Mouse (Mus musculus) adrenal gland, adult 18-20 months (tissue): ENCODE results near the gene Abcc6. TPM values are rescaled to one million over a fixed set of nuclear protein-coding genes. Genes with fewer than 3 reads are reported as not detected.
"Not testable (repeated sequence)": the region's sequence is repeated elsewhere in the genome, so short reads cannot be mapped to it uniquely, and the experiment has no call there.

Experiments used
- DNase-seq, 2 experiments: peaks; one replicate each; pipeline ENCODE4 v3.0.0; 2021 to 2022; ENCODE audit warnings: low spot score in 2 of 2
- total RNA-seq, 2 experiments: library from RNA; stranded (reverse); gene quantifications; 1 replicate in 1 of 2; 2 replicates in 1 of 2; pipeline ENCODE4 v1.2.3; 2021

Gene Abcc6
- total RNA-seq, 2 experiments from 2014 or later, result 0.10 TPM; not detected in 1

DNA sequence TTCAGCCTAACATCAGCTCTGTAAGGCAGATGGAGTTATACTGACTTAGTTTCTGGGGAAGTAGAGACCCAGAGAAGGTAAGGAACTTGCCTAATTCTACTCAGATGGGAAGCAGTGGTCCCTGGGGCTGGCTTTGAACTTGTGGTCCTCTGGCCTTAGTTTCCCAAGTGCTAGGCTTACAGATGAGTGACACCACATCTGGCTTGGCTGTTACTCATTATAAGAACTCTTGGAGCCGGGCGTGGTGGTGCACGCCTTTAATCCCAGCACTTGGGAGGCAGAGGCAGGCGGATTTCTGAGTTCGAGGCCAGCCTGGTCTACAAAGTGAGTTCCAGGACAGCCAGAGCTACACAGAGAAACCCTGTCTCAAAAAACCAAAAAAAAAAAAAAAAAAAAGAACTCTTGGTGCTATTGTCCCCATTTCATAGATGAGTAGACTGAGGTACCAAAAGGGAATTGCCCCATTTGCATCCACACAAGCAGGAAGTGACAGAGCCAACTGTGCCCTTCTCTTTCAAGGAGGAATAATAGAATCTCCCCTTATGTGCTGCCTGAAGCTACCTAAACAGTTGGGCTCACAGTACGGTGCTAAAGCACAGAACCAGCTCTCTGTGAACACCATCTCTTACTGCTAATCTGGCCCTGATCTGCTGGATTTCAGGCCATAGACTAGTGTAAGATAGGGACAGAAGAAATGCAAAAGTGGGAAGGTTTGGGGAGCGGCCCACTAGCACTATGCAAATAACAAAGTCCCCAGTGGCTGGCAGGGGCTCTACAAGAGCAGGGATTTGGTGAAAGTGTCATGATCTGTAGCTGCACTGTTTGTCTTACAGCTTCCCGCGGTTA, 580 bp downstream of the Abcc6 start:
- no peak for DNase-seq

DNA sequence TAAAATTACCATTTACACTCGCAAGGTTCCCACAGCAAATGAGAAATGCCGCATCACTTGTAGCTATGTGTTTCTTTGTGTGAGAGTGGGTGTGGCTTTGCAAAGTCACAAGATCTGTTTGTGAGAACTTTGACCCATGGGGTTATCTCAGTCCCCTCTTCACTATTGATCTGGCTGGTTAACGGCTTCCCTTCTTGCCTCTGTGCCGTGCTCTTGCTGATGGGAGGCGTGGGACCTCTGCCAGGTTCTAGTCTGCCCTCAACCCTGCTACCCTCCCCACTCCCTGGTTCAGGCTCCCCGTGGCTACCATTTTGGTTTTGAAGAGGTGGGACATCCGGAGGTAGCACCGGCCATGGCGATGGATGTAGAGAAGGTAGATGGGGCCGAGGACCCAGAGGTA, 1.4 kb downstream of the Abcc6 start:
- no peak for DNase-seq

GRCm38 (mm10) chr7:46025436-46025835, 4.7 kb downstream of the Abcc6 start:
- DNase-seq, result no peak

GRCm38 (mm10) chr7:46021951-46022350, 8.2 kb downstream of the Abcc6 start:
- no peak for DNase-seq

- DNase-seq, result no peak
Measured at GRCm38 (mm10) chr7:46019594-46019993, 10.5 kb downstream of the Abcc6 start.

DNA sequence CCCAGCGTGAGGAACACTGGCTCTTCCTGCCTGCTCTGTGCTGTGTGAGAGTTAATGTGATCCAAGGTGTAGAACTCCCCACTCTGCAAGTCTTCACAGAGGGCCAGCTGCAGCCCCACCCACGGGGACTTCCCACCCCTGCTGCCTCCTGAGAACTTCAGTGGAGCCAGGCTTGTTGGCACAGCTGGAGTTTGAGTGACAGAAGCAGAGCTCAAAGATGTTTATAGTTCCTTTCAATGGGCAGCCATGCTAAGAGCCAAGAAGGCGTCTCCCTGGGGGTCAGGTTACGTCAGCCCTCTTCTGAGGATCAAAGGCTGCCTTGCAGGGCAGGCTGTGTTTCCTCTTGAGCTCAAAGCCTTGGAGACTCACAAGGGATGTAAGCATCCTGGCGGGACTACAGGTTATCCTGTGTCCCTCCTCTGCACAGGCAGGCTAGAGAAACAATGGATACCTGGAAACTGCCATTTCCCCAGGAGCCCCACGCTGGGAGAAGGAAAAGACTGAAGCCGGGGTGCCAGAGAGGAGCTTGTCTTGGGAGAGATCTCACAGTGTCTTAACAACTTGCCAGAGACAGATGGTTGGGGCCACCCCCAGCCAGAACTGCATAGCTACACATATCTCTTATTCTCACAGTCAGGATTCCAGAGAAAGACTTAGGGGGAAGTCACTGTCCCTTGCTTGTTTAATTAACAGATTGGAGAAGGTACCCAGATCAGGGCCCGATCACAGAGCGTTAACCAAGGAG, 16.7 kb downstream of the Abcc6 start:
- no peak for DNase-seq

DNA sequence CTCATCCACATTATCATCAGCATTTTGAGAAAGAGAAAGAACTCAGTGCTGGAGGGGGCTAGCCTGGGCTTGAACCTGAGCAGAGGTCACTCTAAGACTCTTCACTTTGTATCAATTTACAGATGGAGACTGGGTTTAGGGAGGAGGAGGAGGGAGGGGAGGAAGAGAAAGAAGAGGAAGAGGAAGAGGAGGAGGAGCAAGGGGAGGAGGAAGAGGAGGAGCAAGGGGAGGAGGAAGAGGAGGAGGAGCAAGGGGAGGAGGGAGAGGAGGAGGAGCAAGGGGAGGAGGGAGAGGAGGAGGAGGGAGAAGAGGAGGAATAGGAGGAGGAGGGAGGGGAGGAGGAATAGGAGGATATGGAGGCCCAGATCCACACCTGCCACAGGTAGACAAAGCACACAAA, 18.0 kb downstream of the Abcc6 start:
- DNase-seq, result no peak

- DNase-seq, result peak; percentile 54 to 59
Measured at GRCm38 (mm10) chr7:46009578-46009977, 20.5 kb downstream of the Abcc6 start.

- DNase-seq, result no peak
Measured at GRCm38 (mm10) chr7:46002748-46003147, 27.4 kb downstream of the Abcc6 start.

DNA sequence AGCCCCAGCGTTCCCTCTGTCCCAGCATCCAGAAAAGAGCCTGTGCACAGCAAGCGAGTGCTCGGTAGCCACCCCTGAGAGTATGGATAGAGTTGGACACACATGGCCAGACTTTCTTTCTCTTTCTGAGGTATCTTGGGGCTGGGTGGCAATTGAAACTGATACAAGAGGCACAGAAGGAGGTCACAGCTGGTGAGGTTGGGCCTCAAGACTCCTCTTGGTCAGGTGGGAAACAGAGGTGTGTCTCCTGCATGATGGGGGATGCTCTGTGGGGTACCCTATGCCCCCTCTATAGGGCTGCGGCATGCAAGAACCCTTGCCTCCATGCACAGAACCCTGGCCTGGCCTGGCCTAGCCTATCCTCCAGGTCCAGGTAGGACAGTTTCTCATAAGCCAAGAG, 29.5 kb downstream of the Abcc6 start:
- no peak for DNase-seq

GRCm38 (mm10) chr7:45992470-45992869, 37.6 kb downstream of the Abcc6 start:
- no peak for DNase-seq

- DNase-seq, result no peak
Measured at GRCm38 (mm10) chr7:45988344-45988743, 41.8 kb downstream of the Abcc6 start.

GRCm38 (mm10) chr7:45986893-45987292, 43.2 kb downstream of the Abcc6 start:
- no peak for DNase-seq

DNA sequence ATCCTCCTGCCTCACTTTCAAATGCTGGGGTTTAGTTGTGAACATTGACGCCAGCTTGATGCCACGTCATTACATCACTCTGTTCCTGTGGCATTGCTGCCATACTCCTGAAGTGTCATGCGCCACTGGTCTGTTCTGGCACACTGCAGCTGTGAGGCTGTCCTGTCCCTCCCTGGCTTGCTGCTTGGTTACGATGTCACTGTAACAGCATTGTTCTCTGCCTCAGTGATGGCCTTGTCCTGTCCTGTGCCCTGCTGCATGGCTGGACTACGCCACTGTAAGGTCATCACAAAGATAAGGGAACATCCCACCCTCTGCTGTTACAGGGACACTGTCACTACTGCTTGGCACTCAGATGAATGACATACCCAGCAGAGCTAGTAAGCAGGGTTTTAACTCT, 48.5 kb downstream of the Abcc6 start:
- no peak for DNase-seq

GRCm38 (mm10) chr7:45974512-45974911, 55.6 kb downstream of the Abcc6 start:
- no peak for DNase-seq

DNA sequence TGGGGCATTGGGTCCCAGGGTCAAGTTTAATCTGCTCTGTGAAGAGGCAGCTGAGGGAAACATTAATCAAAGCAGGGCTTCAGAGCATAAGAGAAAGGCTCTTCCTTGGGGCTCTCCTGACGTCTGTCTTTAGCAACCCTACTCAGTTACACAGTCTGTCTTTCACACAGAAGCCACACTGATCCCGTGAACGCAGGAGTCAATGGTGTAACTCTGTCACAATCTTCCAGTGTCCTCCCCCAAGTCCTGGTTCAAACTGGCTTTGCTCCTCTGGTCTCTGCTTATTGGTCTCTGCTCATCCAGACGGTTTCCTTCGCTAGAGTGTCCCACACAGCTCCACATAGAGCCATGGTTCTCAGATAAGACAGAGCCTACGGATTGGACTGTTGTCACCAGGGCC, 56.0 kb downstream of the Abcc6 start:
- DNase-seq, result no peak

- DNase-seq, result no peak
Measured at GRCm38 (mm10) chr7:45973271-45973687, 56.8 kb downstream of the Abcc6 start.

- no peak for DNase-seq
Measured at GRCm38 (mm10) chr7:45971831-45972723, 58.0 kb downstream of the Abcc6 start.

DNA sequence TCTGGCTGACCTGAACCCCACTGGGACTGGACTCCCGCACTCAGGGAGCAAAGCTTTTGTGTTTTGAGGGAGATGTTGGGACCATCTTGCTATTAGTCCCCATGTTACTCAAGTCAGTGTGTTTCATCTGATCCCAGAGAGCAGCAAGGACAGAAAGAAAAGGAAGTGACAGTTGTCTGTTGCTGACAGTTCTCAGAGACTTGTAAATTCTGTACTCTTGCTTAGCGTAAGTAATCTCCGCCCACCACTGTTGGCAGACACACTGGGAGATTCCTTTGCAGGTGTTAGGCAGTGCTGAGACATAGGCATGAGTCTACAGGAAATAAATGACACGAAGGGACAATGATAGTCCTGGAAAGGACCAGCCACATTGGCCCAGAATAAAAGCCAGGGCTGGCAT, 73.5 kb downstream of the Abcc6 start:
- DNase-seq, result no peak

- DNase-seq, result no peak
Measured at GRCm38 (mm10) chr7:45949061-45949460, 81.0 kb downstream of the Abcc6 start.

DNA sequence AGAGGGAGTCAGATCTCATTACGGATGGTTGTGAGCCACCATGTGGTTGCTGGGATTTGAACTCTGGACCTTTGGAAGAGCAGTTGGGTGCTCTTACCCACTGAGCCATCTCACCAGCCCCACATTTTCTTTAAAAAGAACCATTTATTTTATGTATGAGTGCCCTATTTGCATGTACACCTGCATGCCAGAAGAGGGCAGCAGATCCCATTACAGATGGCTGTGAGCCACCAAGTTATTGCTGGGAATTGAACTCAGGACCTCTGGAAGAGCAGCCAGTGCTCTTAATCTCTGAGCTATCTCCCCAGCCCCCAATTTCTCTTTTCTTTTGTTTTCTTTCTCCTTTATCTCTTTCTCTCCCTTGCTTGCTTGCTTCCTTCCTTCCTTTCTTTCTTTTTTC, 86.8 kb downstream of the Abcc6 start:
- not testable (repeated sequence) for DNase-seq
